Mouse (Mus musculus): ENCODE results near the gene Shisal2a.

DNA sequence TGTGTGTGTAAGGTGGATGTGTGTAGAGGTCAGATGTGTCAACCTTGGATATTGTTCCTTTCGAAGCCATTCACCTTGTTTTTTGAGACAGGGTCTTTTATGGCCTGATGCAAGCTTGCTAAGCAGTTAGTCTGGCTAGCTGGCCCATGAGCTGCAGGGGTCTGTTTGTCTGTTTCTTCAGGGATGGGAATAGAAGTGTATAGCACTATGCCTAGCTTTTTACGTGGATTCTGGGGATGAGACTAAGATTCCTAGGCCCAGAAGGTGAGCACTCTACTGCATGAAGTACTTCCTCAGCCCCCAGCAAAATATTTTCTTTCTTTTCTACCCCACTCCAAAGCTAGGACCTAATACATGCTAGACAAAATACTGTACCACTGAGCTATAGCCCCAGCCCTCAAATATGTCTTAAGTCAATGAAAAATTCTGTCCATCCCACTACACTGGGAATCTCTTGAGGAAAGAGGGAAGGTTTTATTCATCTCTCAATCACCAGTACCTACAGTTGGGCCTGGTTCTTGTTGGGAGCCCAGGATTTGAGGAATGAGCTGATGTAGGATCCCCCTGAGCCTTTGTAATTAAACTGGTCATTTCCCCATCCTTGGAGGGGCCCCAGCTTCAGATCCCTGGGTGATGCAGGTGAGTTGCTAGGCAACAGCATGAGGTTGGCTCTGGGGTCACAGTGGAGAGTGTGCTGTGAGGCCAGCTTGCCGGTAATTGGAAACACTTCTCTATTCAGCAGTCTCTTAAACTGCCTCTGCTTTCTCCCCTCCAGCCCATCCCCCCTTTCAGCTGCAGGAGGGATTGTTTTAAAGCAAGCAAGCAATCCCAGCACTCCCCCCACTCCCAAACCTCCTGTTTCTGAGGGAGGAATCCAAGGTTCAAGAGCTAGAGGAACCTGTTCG is 47.8 kb upstream of the Shisal2a start:
- TF ChIP-seq POLR2A (IDR thresholded peaks at IDR 0.05; ENCODE audit: control insufficient read depth, low read depth, low read length) (peak; percentile 28; the same call in 1 of the 2 replicates), CTCF (IDR thresholded peaks at IDR 0.05; ENCODE audit: control insufficient read depth, insufficient read depth, insufficient replicate concordance, low read depth, low read length) (no peak)
